Mouse (Mus musculus): ENCODE data around the gene Map4k5.

GRCm38 (mm10) chr12:69898119-69898518 lies 5.1 kb upstream of the Map4k5 start:
- TF ChIP-seq NRF1 (IDR thresholded peaks at IDR 0.05; ENCODE audit: insufficient read depth, low read depth, low read length, poor library complexity, severe bottlenecking) (no peak), USF1 (IDR thresholded peaks at IDR 0.05; ENCODE audit: low read depth, low read length) (no peak)
